Mouse (Mus musculus) MEL (cell line): Measurements from ENCODE around the gene Slc12a6. TPM values are rescaled to one million over a fixed set of nuclear protein-coding genes. Genes with fewer than 3 reads are reported as not detected.

ENCODE experiments used
- DNase-seq: peaks from one replicate; pipeline ENCODE4 v3.0.0; 2011; ENCODE audit warnings: low read depth, low spot score
- H3K27ac ChIP-seq: 2 replicates; pipeline ENCODE4 v1.5.1; 2012; ENCODE audit warnings: low read depth, mild to moderate bottlenecking, control low read depth, low read length, moderate library complexity; ENCODE audit not compliant: control insufficient read depth
- H3K27me3 ChIP-seq, 2 experiments: fragments of 150-350 bp in 1 of 2; sonication (generic) in 1 of 2; 2 replicates each; pipeline ENCODE4 v1.6.1; 2012; ENCODE audit warnings: low read length in 2 of 2, mild to moderate bottlenecking in 2 of 2, improper control_type of control experiment in 1 of 2, moderate library complexity in 1 of 2; ENCODE audit not compliant: insufficient read depth in 2 of 2, control insufficient read depth in 1 of 2
- H3K36me3 ChIP-seq, 2 experiments: 2 replicates each; pipeline ENCODE4 v1.6.1; 2012 to 2014; ENCODE audit warnings: low read length in 2 of 2, improper control_type of control experiment in 1 of 2, inconsistent platforms in 1 of 2, mild to moderate bottlenecking in 1 of 2; ENCODE audit not compliant: insufficient read depth in 2 of 2, control insufficient read depth in 1 of 2
- H3K4me1 ChIP-seq, 2 experiments: fragments of 150-350 bp in 1 of 2; sonication (generic) in 1 of 2; 2 replicates each; pipeline ENCODE4 v1.6.1; 2012; ENCODE audit warnings: low read length in 2 of 2, improper control_type of control experiment in 1 of 2, mild to moderate bottlenecking in 1 of 2; ENCODE audit not compliant: insufficient read depth in 2 of 2, control insufficient read depth in 1 of 2
- H3K4me3 ChIP-seq, 2 experiments: fragments of 150-350 bp in 1 of 2; sonication (generic) in 1 of 2; 2 replicates each; pipeline ENCODE4 v1.5.1; 2012; ENCODE audit warnings: low read depth in 2 of 2, low read length in 2 of 2, mild to moderate bottlenecking in 2 of 2, moderate library complexity in 2 of 2, control low read depth in 1 of 2, improper control_type of control experiment in 1 of 2; ENCODE audit not compliant: control insufficient read depth in 1 of 2, insufficient read depth in 1 of 2
- H3K79me2 ChIP-seq: 2 replicates; pipeline ENCODE4 v1.6.1; 2012; ENCODE audit warnings: mild to moderate bottlenecking, low read length, moderate library complexity; ENCODE audit not compliant: control insufficient read depth, poor library complexity, insufficient read depth
- H3K9ac ChIP-seq: 2 replicates; pipeline ENCODE4 v1.6.1; 2012; ENCODE audit warnings: low read depth, mild to moderate bottlenecking, control low read depth, low read length, moderate library complexity; ENCODE audit not compliant: control insufficient read depth, poor library complexity, severe bottlenecking
- H3K9me3 ChIP-seq: fragments of 150-350 bp; sonication (generic); replicated peaks from 2 replicates; pipeline ENCODE4 v1.6.1; 2012; ENCODE audit warnings: mild to moderate bottlenecking, low read length, improper control_type of control experiment, moderate library complexity; ENCODE audit not compliant: insufficient read depth
- BHLHE40 ChIP-seq: IDR thresholded peaks from 2 replicates; pipeline ENCODE4 v1.6.1; 2012; ENCODE audit warnings: low read depth, mild to moderate bottlenecking, inconsistent platforms, low read length, improper control_type of control experiment, borderline replicate concordance
- CHD2 ChIP-seq: IDR thresholded peaks from 2 replicates; pipeline ENCODE4 v1.6.1; 2011; ENCODE audit warnings: low read length, improper control_type of control experiment
- EP300 ChIP-seq, 2 experiments: IDR thresholded peaks; 2 replicates each; pipeline ENCODE4 v1.6.1; 2011; ENCODE audit warnings: improper control_type of control experiment in 2 of 2, low read length in 2 of 2, low read depth in 1 of 2, mild to moderate bottlenecking in 1 of 2
- GABPA ChIP-seq: IDR thresholded peaks from 2 replicates; pipeline ENCODE4 v1.6.1; 2012; ENCODE audit warnings: low read depth, mild to moderate bottlenecking, inconsistent platforms, low read length, improper control_type of control experiment, moderate library complexity
- GATA1 ChIP-seq: IDR thresholded peaks from 2 replicates; pipeline ENCODE4 v1.6.1; 2011; ENCODE audit warnings: low read depth, low read length, improper control_type of control experiment
- HCFC1 ChIP-seq: IDR thresholded peaks from 2 replicates; pipeline ENCODE4 v1.6.1; 2012; ENCODE audit warnings: low read depth, mild to moderate bottlenecking, inconsistent platforms, low read length, improper control_type of control experiment, moderate library complexity
- JUND ChIP-seq: IDR thresholded peaks from 2 replicates; pipeline ENCODE4 v1.6.1; 2011; ENCODE audit warnings: low read depth, mild to moderate bottlenecking, improper control_type of control experiment, low read length
- KAT2A ChIP-seq: conservative IDR thresholded peaks from 2 replicates; pipeline ENCODE4 v1.6.1; 2012; ENCODE audit warnings: low read depth, low read length, improper control_type of control experiment, inconsistent platforms
- MAFK ChIP-seq: IDR thresholded peaks from 2 replicates; pipeline ENCODE4 v1.6.1; 2011; ENCODE audit warnings: low read depth, mild to moderate bottlenecking, low read length, improper control_type of control experiment, borderline replicate concordance
- MYB ChIP-seq: IDR thresholded peaks from 2 replicates; pipeline ENCODE4 v1.6.1; 2011; ENCODE audit warnings: mild to moderate bottlenecking, low read depth, low read length, improper control_type of control experiment
- NELFE ChIP-seq: IDR thresholded peaks from 2 replicates; pipeline ENCODE4 v1.6.1; 2011; ENCODE audit warnings: low read depth, low read length, improper control_type of control experiment
- POLR2AphosphoS2 ChIP-seq: IDR thresholded peaks from 2 replicates; pipeline ENCODE4 v1.6.1; 2011; ENCODE audit warnings: low read length, improper control_type of control experiment
- POLR2AphosphoS5 ChIP-seq: IDR thresholded peaks from 2 replicates; pipeline ENCODE4 v1.6.1; 2012; ENCODE audit warnings: low read depth, borderline replicate concordance, mild to moderate bottlenecking, inconsistent platforms, low read length, moderate library complexity, mixed read lengths
- RAD21 ChIP-seq: IDR thresholded peaks from 2 replicates; pipeline ENCODE4 v1.6.1; 2011; ENCODE audit warnings: mild to moderate bottlenecking, low read depth, low read length, improper control_type of control experiment
- SIN3A ChIP-seq: IDR thresholded peaks from 2 replicates; pipeline ENCODE4 v1.6.1; 2012; ENCODE audit warnings: low read length, improper control_type of control experiment, inconsistent platforms
- SMC3 ChIP-seq: IDR thresholded peaks from 2 replicates; pipeline ENCODE4 v1.6.1; 2011; ENCODE audit warnings: low read depth, low read length, improper control_type of control experiment
- TAL1 ChIP-seq: IDR thresholded peaks from 2 replicates; pipeline ENCODE4 v1.6.1; 2012; ENCODE audit warnings: mild to moderate bottlenecking, inconsistent platforms, low read length, moderate library complexity, mixed read lengths
- TCF12 ChIP-seq: IDR thresholded peaks from 2 replicates; pipeline ENCODE4 v1.6.1; 2014; ENCODE audit warnings: low read depth, mild to moderate bottlenecking, inconsistent platforms, low read length, improper control_type of control experiment, moderate library complexity
- UBTF ChIP-seq: IDR thresholded peaks from 2 replicates; pipeline ENCODE4 v1.6.1; 2012; ENCODE audit warnings: low read depth, mild to moderate bottlenecking, inconsistent platforms, low read length, improper control_type of control experiment, moderate library complexity, borderline replicate concordance; ENCODE audit not compliant: insufficient read depth
- USF1 ChIP-seq: IDR thresholded peaks from 2 replicates; pipeline ENCODE4 v1.6.1; 2014; ENCODE audit warnings: low read depth, mild to moderate bottlenecking, inconsistent platforms, low read length, improper control_type of control experiment, moderate library complexity
- ZC3H11A ChIP-seq: IDR thresholded peaks from 2 replicates; pipeline ENCODE4 v1.6.1; 2012; ENCODE audit warnings: low read depth, mild to moderate bottlenecking, inconsistent platforms, low read length, improper control_type of control experiment
- polyA plus RNA-seq, 2 experiments: library from polyadenylated mRNA; stranded (reverse) in 1 of 2; unstranded in 1 of 2; fragments of >175 nt in 1 of 2; fragments of >200 nt in 1 of 2; gene quantifications; 2 replicates each; pipeline versions ENCODE4 v1.2.1 to v1.2.4; 2012; ENCODE audit warnings: low replicate concordance in 2 of 2, low read depth in 1 of 2; ENCODE audit not compliant: insufficient read length in 2 of 2, insufficient read depth in 1 of 2, missing spikeins in 1 of 2
- total RNA-seq: library from RNA; depleted of rRNA; stranded (reverse); fragments of 300-350 nt; gene quantifications from 2 replicates; pipeline ENCODE4 v1.2.3, GENCODE M21; 2012

Slc12a6 gene
- total and polyA plus RNA-seq, 3 experiments, result 20.4 to 21.2 TPM; not detected in 1

GRCm38 (mm10) chr2:112241787-112242186, 23.8 kb upstream of the Slc12a6 start:
- TF ChIP-seq EP300 (IDR thresholded peaks at IDR 0.05; ENCODE audit: low read depth in 1 of 2, low read length in 2 of 2), result no peak
- no peak for TF ChIP-seq SMC3
- TF ChIP-seq MAFK, result no peak
- TF ChIP-seq BHLHE40, result no peak
- no peak for TF ChIP-seq TAL1
- TF ChIP-seq JUND, result no peak
- no peak for TF ChIP-seq ZC3H11A
- Histone ChIP-seq H3K4me1 (peaks cover 0 to 10% of the 10 kb centered on the region in 2 experiments; a peak in 2 of 4 replicates), H3K79me2 (peaks cover 9% of the 10 kb centered on the region), H3K9ac (no peak overlapping the region), H3K36me3 (peaks cover 0 to 3% of the 10 kb centered on the region in 2 experiments; a peak in 1 of 4 replicates), H3K4me3 (no peak overlapping the region), H3K9me3 (no peaks in the 10 kb centered on the region), H3K27ac (no peak overlapping the region), H3K27me3 (no peaks in the 10 kb centered on the region)
- DNase-seq, result no peak

DNA sequence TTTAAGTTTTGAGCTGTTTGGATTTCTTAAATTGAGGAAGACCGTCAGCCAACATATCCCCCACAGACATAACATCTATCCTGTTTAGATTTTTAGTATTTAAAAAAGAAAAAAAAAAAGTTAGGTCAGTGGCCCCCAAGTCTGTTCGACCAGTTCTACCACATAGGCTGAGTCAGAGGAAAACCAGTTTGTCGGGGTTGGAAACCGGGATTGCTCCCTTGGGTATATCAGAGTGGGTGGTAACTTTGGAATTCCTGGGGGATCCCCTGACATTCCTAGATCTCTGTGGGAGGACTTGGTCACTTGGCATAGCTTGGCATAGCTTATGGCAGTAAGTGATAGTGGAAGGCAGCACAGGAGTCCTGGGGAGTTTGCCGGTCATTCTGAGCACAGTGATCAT, 20.3 kb upstream of the Slc12a6 start:
- DNase-seq, result no peak
- Histone ChIP-seq H3K79me2 (peaks cover 4% of the 10 kb centered on the region; the same call in 1 of the 2 replicates), H3K27me3 (no peaks in the 10 kb centered on the region), H3K9ac (no peak overlapping the region), H3K9me3 (no peaks in the 10 kb centered on the region), H3K4me3 (no peak overlapping the region), H3K4me1 (0 out of 4 replicates have a peak, but pooled peaks cover 0 to 3% of the 10 kb centered on the region in 2 experiments), H3K36me3 (no peaks in the 10 kb centered on the region), H3K27ac (no peak overlapping the region)
- no peak for TF ChIP-seq CHD2
- no peak for TF ChIP-seq BHLHE40
- no peak for TF ChIP-seq GABPA
- no peak for TF ChIP-seq NELFE

GRCm38 (mm10) chr2:112246193-112246592, 19.4 kb upstream of the Slc12a6 start:
- H3K79me2 ChIP-seq, result no peaks in the 10 kb centered on the region
- H3K9me3 ChIP-seq, result no peaks in the 10 kb centered on the region
- H3K36me3 ChIP-seq, result no peaks in the 10 kb centered on the region
- H3K9ac ChIP-seq, result no peak overlapping the region
- H3K4me3 ChIP-seq, result no peak overlapping the region
- TF ChIP-seq POLR2AphosphoS5, result no peak
- no peak for TF ChIP-seq POLR2AphosphoS2
- TF ChIP-seq ZC3H11A, result no peak
- TF ChIP-seq GATA1, result no peak
- TF ChIP-seq MAFK, result no peak
- no peak for TF ChIP-seq TAL1
- no peak for TF ChIP-seq SIN3A
- no peak for TF ChIP-seq EP300 (IDR thresholded peaks at IDR 0.05; ENCODE audit: low read depth in 1 of 2, low read length in 2 of 2)
- no peak for TF ChIP-seq KAT2A
- TF ChIP-seq TCF12, result no peak
- TF ChIP-seq USF1, result no peak
- TF ChIP-seq RAD21, result no peak
- no peak for TF ChIP-seq NELFE
- TF ChIP-seq UBTF, result no peak
- no peak for TF ChIP-seq MYB
- TF ChIP-seq BHLHE40, result no peak
- no peak for TF ChIP-seq JUND
- TF ChIP-seq HCFC1, result no peak
- H3K27ac ChIP-seq, result no peak overlapping the region
- DNase-seq, result no peak
- no peaks in the 10 kb centered on the region for H3K4me1 ChIP-seq
- H3K27me3 ChIP-seq, result no peaks in the 10 kb centered on the region
